Mouse (Mus musculus) CH12.LX (cell line): ENCODE measurements around the gene Phgdh. TPM values are rescaled to one million over a fixed set of nuclear protein-coding genes. Genes with fewer than 3 reads are reported as not detected.
"Not testable (repeated sequence)": the region's sequence is repeated elsewhere in the genome, so short reads cannot be mapped to it uniquely, and the experiment has no call there.

ENCODE experiments used
- DNase-seq: peaks from one replicate; pipeline ENCODE4 v3.0.0-alpha.2; 2013; ENCODE audit errors: extremely low read depth
- H3K27ac ChIP-seq: 2 replicates; pipeline ENCODE4 v1.5.1; 2012; ENCODE audit warnings: low read depth, mild to moderate bottlenecking, control low read depth, moderate library complexity; ENCODE audit not compliant: insufficient read depth
- H3K27me3 ChIP-seq: replicated peaks from 2 replicates; pipeline ENCODE3; 2012; ENCODE audit warnings: inconsistent platforms
- H3K36me3 ChIP-seq, 2 experiments: replicated peaks in 1 of 2; 2 replicates each; pipeline versions ENCODE3 to v1.6.1; 2012; ENCODE audit warnings: inconsistent platforms in 1 of 2, low read length in 1 of 2, mild to moderate bottlenecking in 1 of 2, mixed read lengths in 1 of 2, moderate library complexity in 1 of 2; ENCODE audit not compliant: control insufficient read depth in 1 of 2, insufficient read depth in 1 of 2
- H3K4me1 ChIP-seq, 2 experiments: 2 replicates each; pipeline ENCODE4 v1.6.1; 2012; ENCODE audit warnings: inconsistent platforms in 1 of 2, moderate library complexity in 1 of 2; ENCODE audit not compliant: insufficient read depth in 2 of 2, control insufficient read depth in 1 of 2
- H3K4me2 ChIP-seq: 2 replicates; pipeline ENCODE4 v1.6.1; 2012; ENCODE audit warnings: low read depth, mild to moderate bottlenecking, control low read depth; ENCODE audit not compliant: poor library complexity, insufficient read depth, severe bottlenecking
- H3K4me3 ChIP-seq, 3 experiments: fragments of 150-350 bp in 1 of 3; sonication (generic) in 1 of 3; replicated peaks in 1 of 3; 2 replicates each; pipeline versions ENCODE3 to v1.5.1; 2011 to 2012; ENCODE audit warnings: low read depth in 2 of 3, low read length in 2 of 3, mild to moderate bottlenecking in 2 of 3, moderate library complexity in 2 of 3, control low read depth in 1 of 3, improper control_type of control experiment in 1 of 3, inconsistent platforms in 1 of 3, mixed read lengths in 1 of 3; ENCODE audit not compliant: poor library complexity in 1 of 3
- H3K79me2 ChIP-seq: replicated peaks from 2 replicates; pipeline ENCODE4 v1.6.1; 2012; ENCODE audit warnings: mild to moderate bottlenecking, moderate library complexity; ENCODE audit not compliant: control insufficient read depth, poor library complexity, insufficient read depth, severe bottlenecking; ENCODE audit errors: extremely low read depth
- H3K9ac ChIP-seq: 2 replicates; pipeline ENCODE4 v1.6.1; 2012; ENCODE audit warnings: low read depth, mild to moderate bottlenecking, control low read depth, moderate library complexity; ENCODE audit not compliant: insufficient read depth
- H3K9me3 ChIP-seq: replicated peaks from 2 replicates; pipeline ENCODE3; 2012; ENCODE audit warnings: low read length, inconsistent platforms, mixed read lengths
- BHLHE40 ChIP-seq: IDR thresholded peaks from 2 replicates; pipeline ENCODE4 v1.6.1; 2011; ENCODE audit warnings: mild to moderate bottlenecking, low read depth, low read length, improper control_type of control experiment
- CHD2 ChIP-seq: IDR thresholded peaks from 2 replicates; pipeline ENCODE4 v1.6.1; 2011; ENCODE audit warnings: low read length, improper control_type of control experiment
- E2F4 ChIP-seq: IDR thresholded peaks from 2 replicates; pipeline ENCODE4 v1.6.1; 2011; ENCODE audit warnings: low read depth, low read length, improper control_type of control experiment; ENCODE audit not compliant: insufficient replicate concordance
- ELF1 ChIP-seq: IDR thresholded peaks from 2 replicates; pipeline ENCODE4 v1.6.1; 2014; ENCODE audit warnings: low read depth, mild to moderate bottlenecking, inconsistent platforms, low read length, improper control_type of control experiment
- HCFC1 ChIP-seq: IDR thresholded peaks from 2 replicates; pipeline ENCODE4 v1.6.1; 2012; ENCODE audit warnings: low read depth, mild to moderate bottlenecking, inconsistent platforms, low read length, improper control_type of control experiment
- IRF4 ChIP-seq: IDR thresholded peaks from 2 replicates; pipeline ENCODE4 v1.6.1; 2014; ENCODE audit warnings: low read depth, mild to moderate bottlenecking, inconsistent platforms, low read length, improper control_type of control experiment
- KAT2A ChIP-seq: IDR thresholded peaks from 2 replicates; pipeline ENCODE4 v1.6.1; 2012; ENCODE audit warnings: low read length, improper control_type of control experiment, inconsistent platforms; ENCODE audit not compliant: insufficient replicate concordance
- MAX ChIP-seq: IDR thresholded peaks from 2 replicates; pipeline ENCODE4 v1.6.1; 2011; ENCODE audit warnings: low read length, improper control_type of control experiment
- MAZ ChIP-seq: IDR thresholded peaks from 2 replicates; pipeline ENCODE4 v1.6.1; 2012; ENCODE audit warnings: low read depth, mild to moderate bottlenecking, inconsistent platforms, low read length, improper control_type of control experiment, moderate library complexity
- MXI1 ChIP-seq: IDR thresholded peaks from 2 replicates; pipeline ENCODE4 v1.6.1; 2011; ENCODE audit warnings: mild to moderate bottlenecking, low read depth, low read length, improper control_type of control experiment
- NELFE ChIP-seq: IDR thresholded peaks from 2 replicates; pipeline ENCODE4 v1.6.1; 2011; ENCODE audit warnings: low read depth, low read length, improper control_type of control experiment
- PAX5 ChIP-seq: IDR thresholded peaks from 2 replicates; pipeline ENCODE4 v1.6.1; 2012; ENCODE audit warnings: low read length, inconsistent platforms, mixed read lengths
- POLR2A ChIP-seq: IDR thresholded peaks from 2 replicates; pipeline ENCODE4 v1.6.1; 2011; ENCODE audit warnings: low read depth, mild to moderate bottlenecking, improper control_type of control experiment, low read length
- POLR2AphosphoS2 ChIP-seq: IDR thresholded peaks from 2 replicates; pipeline ENCODE4 v1.6.1; 2011; ENCODE audit warnings: low read depth, low read length, improper control_type of control experiment
- RCOR1 ChIP-seq: conservative IDR thresholded peaks from 2 replicates; pipeline ENCODE4 v1.6.1; 2012; ENCODE audit warnings: low read depth, mild to moderate bottlenecking, inconsistent platforms, low read length, improper control_type of control experiment
- SIN3A ChIP-seq: IDR thresholded peaks from 2 replicates; pipeline ENCODE4 v1.6.1; 2012; ENCODE audit warnings: low read length, improper control_type of control experiment, inconsistent platforms
- SMC3 ChIP-seq: IDR thresholded peaks from 2 replicates; pipeline ENCODE4 v1.6.1; 2011; ENCODE audit warnings: low read depth, low read length, improper control_type of control experiment
- TBP ChIP-seq: conservative IDR thresholded peaks from 2 replicates; pipeline ENCODE4 v1.6.1; 2011; ENCODE audit warnings: low read depth, low read length, improper control_type of control experiment
- TCF12 ChIP-seq: IDR thresholded peaks from 2 replicates; pipeline ENCODE4 v1.6.1; 2014; ENCODE audit warnings: low read depth, mild to moderate bottlenecking, inconsistent platforms, low read length, improper control_type of control experiment
- ZC3H11A ChIP-seq: IDR thresholded peaks from 2 replicates; pipeline ENCODE4 v1.6.1; 2012; ENCODE audit warnings: low read depth, mild to moderate bottlenecking, inconsistent platforms, low read length, improper control_type of control experiment
- ZKSCAN1 ChIP-seq: IDR thresholded peaks from 2 replicates; pipeline ENCODE4 v1.6.1; 2012; ENCODE audit warnings: low read depth, inconsistent platforms, low read length, improper control_type of control experiment, borderline replicate concordance
- ZMIZ1 ChIP-seq: IDR thresholded peaks from 2 replicates; pipeline ENCODE4 v1.6.1; 2012; ENCODE audit warnings: low read depth, mild to moderate bottlenecking, inconsistent platforms, low read length, improper control_type of control experiment
- ZNF384 ChIP-seq: IDR thresholded peaks from 2 replicates; pipeline ENCODE4 v1.6.1; 2012; ENCODE audit warnings: low read depth, low read length, improper control_type of control experiment, inconsistent platforms
- dilution Hi-C: fragments of 300-500 bp; cut with MboI; formaldehyde crosslinking; loops from 2 replicates; pipeline ENCODE4 v1.14.3; 2020; ENCODE audit warnings: low sequenced_read_pairs; ENCODE audit not compliant: extremely low pct_unique_long_range_greater_than_20kb, extremely low pct_ligation_motif_present
- in situ Hi-C: fragments of 300-500 bp; cut with MboI; formaldehyde crosslinking; loops from 3 replicates; pipeline ENCODE4 v1.14.3; 2019; ENCODE audit warnings: low sequenced_read_pairs, low pct_ligation_motif_present, low pct_unique_long_range_greater_than_20kb, mixed read lengths
- polyA plus RNA-seq: library from polyadenylated mRNA; unstranded; fragments of >175 nt; gene quantifications from 2 replicates; pipeline ENCODE4 v1.2.1, GENCODE M21; 2012; ENCODE audit warnings: low read depth; ENCODE audit not compliant: insufficient read length
- total RNA-seq, 2 experiments: library from RNA; depleted of rRNA; stranded (reverse); fragments of 300-350 nt in 1 of 2; fragments of >200 nt in 1 of 2; gene quantifications; 2 replicates each; pipeline ENCODE4 v1.2.3; 2012 to 2014

The Phgdh gene
- 500 and 631 TPM in 2 replicates for total RNA-seq (2012; rRNA removed)
- total RNA-seq (2014; rRNA removed), result 540 and 587 TPM in 2 replicates
- 543 and 677 TPM in 2 replicates for polyA plus RNA-seq

DNA sequence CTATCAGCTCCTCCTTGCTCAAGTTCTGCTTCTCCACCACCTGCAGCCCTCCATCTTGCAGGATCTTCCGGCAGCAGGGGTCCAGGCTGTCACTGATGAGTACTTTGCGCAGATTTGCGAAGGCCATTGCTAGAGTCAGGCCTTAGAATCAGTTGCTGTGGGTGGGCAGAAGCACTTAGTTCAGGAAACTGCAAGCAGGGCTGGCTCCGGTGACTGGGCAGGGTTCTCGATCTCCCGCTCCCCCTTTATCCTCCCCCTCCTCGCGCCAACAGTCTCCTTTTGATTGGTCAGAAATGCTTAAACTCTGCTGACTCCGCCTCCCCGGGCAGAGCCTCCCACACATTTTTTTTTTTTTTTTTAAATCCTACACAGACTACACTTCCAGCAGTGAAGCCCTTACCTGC lies at the start of gene Phgdh:
TSS of gene Phgdh (minus strand) at position 285 of the 404 bp plus-strand sequence.
- in situ Hi-C loops, result loop anchor here (25.0 kb wide), 1 partner anchor 577 kb away; no protein-coding TSS in a partner anchor
- Histone ChIP-seq H3K4me2 (peak within 1 kb of the TSS; percentile 34; the same call in 1 of the 2 replicates), H3K27ac (peak within 1 kb of the TSS; percentile 67), H3K9ac (peak within 1 kb of the TSS; percentile 94), H3K36me3 (peaks cover 6 to 13% of the 10 kb centered on the region in 2 experiments), H3K4me3 (peak within 1 kb of the TSS; percentile 75 to 97 (median 75)), H3K79me2 (peaks cover 47% of the 10 kb centered on the region), H3K4me1 (peaks cover 7 to 16% of the 10 kb centered on the region in 2 experiments)
- peak; percentile 93 for DNase-seq
- H3K9me3 ChIP-seq, dilution Hi-C loops, H3K27me3 ChIP-seq: not testable (repeated sequence)
- TF ChIP-seq ELF1, result peak; percentile 30; the same call in 1 of the 2 replicates
- peak; percentile 74 for TF ChIP-seq POLR2A
- peak; percentile 52; the same call in 1 of the 2 replicates for TF ChIP-seq SIN3A
- 0 out of 2 replicates have a peak, but pooled peaks have one; percentile 73 for TF ChIP-seq E2F4
- TF ChIP-seq TCF12, result peak; percentile 69; the same call in 1 of the 2 replicates
- peak; percentile 98 for TF ChIP-seq ZNF384
- TF ChIP-seq NELFE, result peak; percentile 49; the same call in 1 of the 2 replicates
- 0 out of 2 replicates have a peak, but pooled peaks have one; percentile 22 for TF ChIP-seq IRF4
- TF ChIP-seq MAZ, result peak; percentile 55; the same call in 1 of the 2 replicates
- peak; percentile 50; the same call in 1 of the 2 replicates for TF ChIP-seq MXI1
- TF ChIP-seq TBP, result peak; percentile 93

DNA sequence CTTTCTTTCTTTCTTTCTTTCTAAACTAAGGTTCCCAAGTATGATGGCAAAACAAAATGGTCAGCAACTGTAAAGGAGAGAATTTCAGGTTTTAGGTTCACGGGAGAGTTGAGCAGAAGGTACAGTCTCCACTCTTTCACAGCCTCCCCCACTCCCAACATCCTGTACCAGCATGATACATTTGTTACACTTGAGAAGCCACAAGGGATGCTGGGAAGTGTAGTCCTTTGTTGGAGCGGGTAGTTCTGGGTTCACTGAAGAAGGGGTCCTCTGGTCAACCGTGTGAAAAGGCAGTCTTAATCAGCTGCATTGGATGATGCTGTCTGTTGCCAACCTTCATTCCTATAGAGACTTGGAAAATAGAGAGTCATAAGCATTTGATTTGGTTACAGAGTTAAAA lies 49.5 kb upstream of the Phgdh start:
- Histone ChIP-seq H3K9ac (no peak overlapping the region), H3K27ac (no peak overlapping the region), H3K4me1 (peaks cover 4 to 6% of the 10 kb centered on the region in 2 experiments; a peak in 3 of 4 replicates), H3K36me3 (no peaks in the 10 kb centered on the region), H3K27me3 (peaks cover 3% of the 10 kb centered on the region), H3K4me2 (no peak overlapping the region), H3K4me3 (no peak overlapping the region), H3K79me2 (no peaks in the 10 kb centered on the region), H3K9me3 (no peaks in the 10 kb centered on the region)
- TF ChIP-seq HCFC1 (peak; percentile 51), CHD2 (no peak)
- DNase-seq, result no peak
- in situ Hi-C loops (no loop called here), dilution Hi-C loops (no loop called here)

DNA sequence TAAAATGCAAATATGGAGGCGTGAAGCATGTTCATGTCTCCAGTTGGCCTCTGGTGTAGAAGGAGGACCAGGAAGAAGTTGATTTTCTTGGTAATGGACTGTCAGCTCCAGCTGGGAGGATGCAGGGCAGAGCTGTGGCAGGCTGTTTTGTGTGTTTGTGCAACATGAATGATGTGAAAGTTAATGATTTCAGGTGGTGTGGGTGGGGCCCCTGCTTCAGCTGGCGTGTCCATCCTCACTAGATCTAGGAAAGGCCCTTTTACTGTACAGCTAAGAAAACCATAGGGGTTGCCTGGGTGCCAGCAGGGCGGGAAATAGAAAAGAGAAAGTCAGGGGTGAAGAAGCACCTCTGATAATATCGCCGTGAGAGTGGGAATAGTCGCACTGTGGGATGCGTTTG lies 48.0 kb upstream of the Phgdh start:
- in situ Hi-C loops, result no loop called here
- H3K36me3 ChIP-seq, result no peaks in the 10 kb centered on the region
- no peak overlapping the region for H3K27ac ChIP-seq
- no peak for TF ChIP-seq E2F4
- no peak for TF ChIP-seq ZC3H11A
- TF ChIP-seq MAZ, result no peak
- no peak for TF ChIP-seq POLR2A
- no peak for TF ChIP-seq POLR2AphosphoS2
- no peak for TF ChIP-seq ZNF384
- TF ChIP-seq SMC3, result no peak
- TF ChIP-seq PAX5, result no peak
- no peak for TF ChIP-seq MAX
- no peak for TF ChIP-seq IRF4
- no peak for TF ChIP-seq ZMIZ1
- no peak for TF ChIP-seq RCOR1
- no peak for TF ChIP-seq KAT2A
- no peak for TF ChIP-seq ZKSCAN1
- no peak for TF ChIP-seq BHLHE40
- no peak for TF ChIP-seq TBP
- peaks cover 10 to 18% of the 10 kb centered on the region in 2 experiments for H3K4me1 ChIP-seq
- H3K9me3 ChIP-seq, result no peaks in the 10 kb centered on the region
- H3K4me3 ChIP-seq, result no peak overlapping the region
- DNase-seq, result no peak
- no peak overlapping the region for H3K9ac ChIP-seq
- no peak overlapping the region for H3K4me2 ChIP-seq
- H3K79me2 ChIP-seq, result no peaks in the 10 kb centered on the region
- H3K27me3 ChIP-seq, result peaks cover 5% of the 10 kb centered on the region
- dilution Hi-C loops, result no loop called here
